Mouse (Mus musculus) ovary, postnatal 14 days (tissue): ENCODE data around the gene Snx32.

Experiments used
- DNase-seq: peaks from one replicate; pipeline ENCODE4 v3.0.0; 2022; ENCODE audit warnings: low spot score

Gene Snx32

DNA sequence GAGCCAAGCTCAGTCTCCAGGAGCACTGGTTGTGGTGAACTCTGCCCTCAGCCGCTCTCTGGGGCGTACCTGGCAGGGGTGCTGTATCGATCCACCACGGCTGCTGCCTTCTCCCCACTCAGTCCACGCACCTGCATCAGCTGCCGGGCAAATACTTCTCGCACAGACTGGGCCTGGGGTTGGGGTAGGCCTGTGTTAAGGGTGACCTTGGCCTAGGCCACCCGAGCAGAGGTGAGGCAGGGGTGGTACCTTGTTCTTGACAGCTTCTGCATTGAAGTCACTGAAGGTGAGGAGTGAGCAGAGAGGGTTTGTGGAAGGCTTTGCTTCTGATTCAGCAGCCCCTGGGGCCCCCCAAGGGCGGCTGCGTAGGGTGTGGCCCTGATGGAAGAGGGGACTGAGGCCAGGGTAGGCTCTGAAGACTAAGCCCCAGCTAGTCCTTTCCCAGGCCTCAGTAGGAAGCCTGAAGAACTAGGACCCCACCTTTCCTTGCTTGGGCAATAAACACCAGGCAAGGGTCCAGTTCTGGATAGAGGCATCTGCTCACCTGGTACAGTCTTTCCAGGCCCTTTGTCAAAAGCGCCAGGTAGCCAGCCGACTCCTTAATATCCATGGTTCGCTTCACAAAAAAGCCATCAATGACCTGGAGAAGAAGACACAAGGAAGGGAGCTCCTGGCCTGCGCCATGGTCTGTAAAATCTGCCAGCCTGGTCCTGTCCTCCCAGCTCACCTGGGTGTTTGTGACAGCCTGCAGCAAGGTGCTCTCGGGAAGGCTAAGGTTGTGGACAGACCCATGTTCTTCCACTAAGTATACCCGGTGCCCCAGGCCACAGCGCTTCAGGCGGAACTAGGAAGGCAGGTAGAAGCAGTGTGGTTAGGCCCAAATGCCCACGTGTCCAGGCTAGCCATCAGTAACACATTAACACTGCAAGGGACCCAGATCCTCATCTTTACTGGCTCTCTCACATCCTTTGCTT is 26.7 kb downstream of the Snx32 start:
- no peak for DNase-seq

DNA sequence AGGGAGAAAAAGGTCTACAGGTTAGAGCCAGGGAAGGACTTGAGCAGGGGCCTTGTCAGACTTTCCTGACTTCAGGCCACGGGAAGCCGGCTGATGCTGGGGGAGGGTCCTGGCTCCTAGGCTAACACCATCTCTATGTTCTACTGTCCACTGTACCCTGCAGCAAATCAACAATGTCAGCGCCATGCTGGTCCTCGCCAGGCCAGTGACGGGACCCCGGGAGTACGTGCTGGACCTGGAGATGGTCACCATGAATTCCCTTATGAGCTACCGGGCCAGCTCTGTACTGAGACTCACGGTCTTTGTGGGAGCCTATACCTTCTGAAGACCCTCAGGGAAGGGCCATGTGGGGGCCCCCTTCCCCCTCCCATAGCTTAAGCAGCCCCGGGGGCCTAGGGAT is 28.9 kb downstream of the Snx32 start:
- no peak for DNase-seq

DNA sequence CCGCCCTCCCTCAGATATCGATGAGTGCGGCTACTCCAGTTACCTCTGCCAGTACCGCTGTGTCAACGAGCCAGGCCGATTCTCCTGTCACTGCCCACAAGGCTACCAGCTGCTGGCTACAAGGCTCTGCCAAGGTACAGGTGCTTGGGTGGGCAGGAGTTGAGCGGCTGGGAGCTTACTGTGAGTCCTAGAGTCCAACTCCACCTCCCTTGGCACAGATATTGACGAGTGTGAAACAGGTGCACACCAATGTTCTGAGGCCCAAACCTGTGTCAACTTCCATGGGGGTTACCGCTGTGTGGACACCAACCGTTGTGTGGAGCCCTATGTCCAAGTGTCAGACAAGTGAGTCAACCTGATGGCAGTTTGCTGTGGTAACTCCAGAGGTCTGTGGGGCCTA is 30.3 kb downstream of the Snx32 start:
- no peak for DNase-seq

DNA sequence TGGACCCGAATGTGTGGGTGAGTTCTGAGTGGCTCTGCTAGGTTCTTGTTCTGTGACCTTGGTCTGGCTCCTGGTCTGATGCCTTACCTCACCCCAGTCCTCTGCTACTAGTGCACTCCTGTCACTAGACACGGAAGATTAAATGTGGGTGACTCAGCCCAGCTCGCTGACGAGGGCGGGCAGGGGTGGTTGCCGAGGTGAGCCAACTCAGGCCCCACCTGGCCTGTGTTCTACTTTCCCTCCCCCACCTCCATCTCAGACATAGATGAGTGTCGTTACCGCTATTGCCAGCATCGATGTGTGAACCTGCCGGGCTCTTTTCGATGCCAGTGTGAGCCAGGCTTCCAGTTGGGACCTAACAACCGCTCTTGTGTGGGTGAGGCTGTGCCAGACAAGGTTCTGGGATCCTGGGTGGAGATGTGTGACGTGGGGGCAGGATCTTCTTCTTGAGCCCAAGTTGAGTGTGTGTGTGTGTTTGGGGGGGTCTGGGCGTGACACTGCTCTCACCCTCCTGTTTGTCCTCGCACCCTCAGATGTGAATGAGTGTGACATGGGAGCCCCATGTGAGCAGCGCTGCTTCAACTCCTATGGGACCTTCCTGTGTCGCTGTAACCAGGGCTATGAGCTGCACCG is 32.6 kb downstream of the Snx32 start:
- DNase-seq: no peak

DNA sequence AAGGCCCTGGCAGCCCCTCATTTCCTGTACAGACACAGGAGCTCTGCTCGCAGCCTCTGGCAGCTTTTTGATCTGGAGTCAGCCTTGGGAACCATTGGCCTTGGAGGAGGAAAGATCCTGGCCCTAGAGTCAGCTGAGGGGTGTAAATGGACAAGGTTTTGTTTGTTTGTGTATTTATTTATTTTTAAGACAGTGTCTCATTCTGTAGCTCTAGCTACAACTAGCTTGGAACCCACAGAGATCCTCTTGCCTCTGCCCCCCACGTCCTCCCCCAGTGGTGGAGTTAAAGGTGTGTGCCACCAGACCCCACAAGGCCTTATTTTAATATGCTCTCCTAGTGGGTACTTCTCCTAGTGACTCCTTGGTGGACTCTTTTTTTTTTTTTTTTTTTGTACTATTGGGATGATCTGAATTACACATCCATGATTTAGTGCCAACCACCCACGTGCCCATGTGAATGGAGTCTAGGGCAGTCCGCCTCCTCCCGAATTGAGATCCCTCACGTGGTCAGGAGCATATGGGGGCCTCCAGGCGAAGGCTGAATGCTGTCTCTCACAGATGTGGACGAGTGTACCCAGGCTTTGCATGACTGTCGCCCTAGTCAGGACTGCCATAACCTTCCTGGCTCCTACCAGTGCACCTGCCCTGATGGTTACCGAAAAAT is 33.2 kb downstream of the Snx32 start:
- DNase-seq: no peak

DNA sequence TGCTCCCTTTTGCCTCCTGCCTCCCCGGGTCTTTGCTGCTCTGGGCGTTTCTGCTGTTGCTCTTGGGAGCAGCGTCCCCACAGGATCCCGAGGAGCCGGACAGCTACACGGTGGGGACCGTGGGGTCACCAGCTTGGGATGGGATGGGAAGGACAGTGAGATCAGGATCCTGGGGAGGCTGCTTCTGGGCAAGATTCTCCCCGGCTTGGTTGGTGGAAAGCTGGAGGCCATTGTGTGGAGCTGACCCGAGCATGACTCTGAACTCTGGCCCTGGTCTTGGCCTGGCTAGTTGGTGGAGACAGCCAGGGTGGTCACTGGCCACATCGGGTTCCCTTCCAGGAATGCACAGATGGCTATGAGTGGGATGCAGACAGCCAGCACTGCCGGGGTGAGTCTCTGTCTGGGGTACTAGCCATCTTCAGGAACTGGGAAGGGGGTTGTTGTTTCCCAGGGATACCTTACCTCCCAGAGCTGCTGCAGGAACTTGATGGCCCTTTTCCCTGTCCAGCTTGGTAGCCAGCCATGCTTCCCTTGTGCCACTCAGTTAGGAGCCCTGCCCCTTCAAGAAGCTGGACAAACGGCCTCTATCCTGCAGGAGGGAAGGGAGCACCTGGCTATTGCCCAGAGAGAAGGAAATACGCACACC is 35.1 kb downstream of the Snx32 start:
- DNase-seq: no peak

DNA sequence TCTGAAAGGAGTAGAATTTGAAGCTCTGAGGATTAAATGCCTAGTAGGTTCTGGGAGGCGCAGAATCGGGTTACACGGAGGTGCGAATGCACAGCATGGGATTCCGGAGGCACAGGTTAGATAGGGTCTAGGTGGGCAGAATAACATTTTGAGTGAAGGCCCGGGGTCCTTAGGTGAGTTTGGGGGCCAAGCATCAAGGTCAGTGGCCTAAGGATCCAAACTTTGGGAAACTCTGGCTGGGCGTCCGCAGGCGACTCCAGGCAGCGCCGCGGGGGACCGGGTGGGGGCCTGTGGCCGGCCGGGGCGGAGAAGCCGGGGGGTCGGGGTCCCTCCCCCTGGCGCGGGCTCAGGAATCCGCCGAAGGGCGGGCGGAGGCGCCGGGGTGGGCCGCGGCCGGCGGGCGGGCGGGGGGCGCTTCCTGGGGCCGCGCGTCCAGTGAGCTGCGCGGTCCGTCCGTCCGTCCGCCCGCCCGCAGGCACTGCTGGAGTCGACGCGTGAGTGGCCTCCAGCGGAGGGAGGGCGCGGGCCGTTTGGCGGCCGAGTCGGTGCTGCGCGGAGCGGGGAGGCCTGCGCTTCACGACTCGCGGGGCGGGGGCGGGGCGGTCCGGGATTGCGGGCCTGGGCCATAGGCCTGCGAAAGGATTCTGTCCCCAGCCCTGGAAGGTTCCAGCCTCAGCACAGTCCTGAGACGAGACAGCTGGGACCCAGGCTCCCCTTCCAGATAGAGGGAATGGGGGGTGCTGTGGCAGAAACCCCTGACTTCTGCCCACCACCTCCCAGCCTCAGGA is 35.9 kb downstream of the Snx32 start:
- peak; percentile 44 for DNase-seq

DNA sequence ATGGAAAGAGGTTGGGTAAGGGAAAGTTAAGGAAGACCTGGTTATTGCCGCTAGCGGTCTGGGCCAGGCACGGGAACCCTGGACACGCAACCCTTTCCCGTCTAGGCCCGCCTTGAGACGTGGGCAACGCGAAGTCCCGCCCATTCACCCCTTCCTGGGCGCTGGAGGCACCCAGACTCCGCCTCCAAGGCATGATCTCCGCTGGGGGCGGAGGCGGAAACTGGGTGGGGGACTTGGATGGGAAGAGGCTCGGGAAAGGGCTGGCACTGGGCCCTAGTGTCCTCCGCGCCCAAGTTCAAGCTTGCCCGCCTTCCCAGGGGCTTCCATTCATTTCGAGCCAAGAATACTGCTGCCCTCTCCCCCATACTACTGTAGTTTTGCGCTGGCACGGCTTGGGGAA is 36.6 kb downstream of the Snx32 start, which contains the start of gene Efemp2:
Gene Efemp2 (plus strand): TSS at position 235 of the 400 bp plus-strand sequence.
- DNase-seq: peak; percentile 61

DNA sequence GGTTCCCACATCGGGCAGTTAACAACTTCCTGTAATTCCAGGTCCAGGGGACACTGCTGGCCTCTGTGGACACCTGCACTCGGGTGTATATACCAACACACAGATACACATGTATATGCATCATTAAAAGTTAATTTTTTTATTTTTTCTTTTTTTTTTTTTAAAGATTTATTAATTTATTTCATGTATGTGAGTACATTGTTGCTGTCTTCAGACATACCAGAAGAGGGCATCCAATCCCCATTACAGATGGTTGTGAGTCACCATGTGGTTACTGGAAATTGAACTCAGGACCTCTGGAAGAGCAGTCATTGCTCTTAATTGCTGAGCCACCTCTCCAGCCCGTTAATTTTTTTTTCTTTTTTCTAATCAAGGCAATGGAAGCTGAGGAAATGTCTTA is 37.5 kb downstream of the Snx32 start:
- DNase-seq: no peak

DNA sequence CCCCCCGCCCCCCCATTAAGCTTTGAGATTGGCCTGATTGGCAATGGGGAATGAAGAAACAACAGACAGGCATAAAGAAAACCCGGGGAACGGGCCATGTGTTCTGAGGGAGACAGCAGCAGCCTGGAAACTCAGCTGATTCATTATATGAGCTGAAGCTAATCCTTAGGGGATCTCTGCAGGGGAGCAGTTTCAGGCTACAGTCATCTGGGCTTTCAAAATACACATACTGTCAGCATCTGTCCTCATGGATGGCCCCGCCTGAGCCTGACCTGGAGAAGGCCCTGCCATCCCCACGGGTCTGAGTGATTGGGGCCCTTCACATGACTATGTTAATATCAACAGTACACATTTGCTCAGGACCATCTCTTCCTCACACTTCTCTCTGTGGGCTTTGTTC is 38.5 kb downstream of the Snx32 start:
- no peak for DNase-seq

DNA sequence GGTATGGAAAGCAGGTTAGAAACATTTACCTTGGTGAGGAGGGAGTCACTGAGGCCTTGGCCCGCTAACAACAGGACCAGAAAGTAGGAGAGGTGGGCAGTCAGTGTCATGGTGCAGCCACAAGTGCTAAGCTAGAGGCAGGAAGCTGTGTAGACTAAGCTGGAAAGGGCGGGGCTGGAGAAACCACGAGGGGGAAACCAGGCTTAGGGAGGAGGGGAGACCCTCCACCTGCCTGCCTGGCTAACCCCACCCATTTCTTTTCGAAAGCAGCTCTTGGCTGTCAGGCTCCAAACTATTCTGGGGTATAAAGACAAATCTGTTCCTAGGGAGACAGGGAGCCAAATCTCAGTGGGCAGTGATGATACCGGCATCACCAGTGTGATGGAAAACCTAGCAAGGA is 42.0 kb downstream of the Snx32 start, which contains the start of gene Ctsw:
Gene Ctsw (minus strand): TSS at position 134 of the 400 bp plus-strand sequence.
- no peak for DNase-seq

DNA sequence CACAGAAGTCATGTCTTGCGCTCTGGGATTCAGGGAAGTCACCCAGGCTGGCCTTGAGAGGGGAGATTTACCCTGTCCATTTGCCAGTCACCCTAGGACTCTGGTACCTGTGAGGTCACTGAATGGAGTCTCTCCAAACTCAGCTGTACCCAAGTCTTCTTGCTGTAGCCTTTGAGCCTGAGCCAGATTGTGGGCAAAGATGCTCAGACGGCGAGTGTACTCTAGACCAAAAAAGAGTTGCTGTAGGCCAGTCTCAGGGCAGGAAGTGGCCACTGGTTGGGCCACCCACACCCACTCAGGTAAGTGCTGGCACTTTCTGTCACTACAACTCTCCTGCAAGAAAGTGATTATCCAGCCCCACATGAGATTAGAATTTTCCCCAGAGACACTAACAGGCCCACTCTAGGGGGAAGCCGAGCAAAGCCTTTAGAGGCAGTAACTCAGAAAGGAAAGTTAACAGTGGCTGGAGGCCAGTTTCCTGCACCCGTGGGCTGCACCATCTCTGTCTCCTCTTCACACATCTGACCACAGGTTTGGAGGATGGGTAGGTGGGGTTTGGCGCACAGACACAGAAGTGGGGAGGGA is 43.3 kb downstream of the Snx32 start:
- DNase-seq: no peak

DNA sequence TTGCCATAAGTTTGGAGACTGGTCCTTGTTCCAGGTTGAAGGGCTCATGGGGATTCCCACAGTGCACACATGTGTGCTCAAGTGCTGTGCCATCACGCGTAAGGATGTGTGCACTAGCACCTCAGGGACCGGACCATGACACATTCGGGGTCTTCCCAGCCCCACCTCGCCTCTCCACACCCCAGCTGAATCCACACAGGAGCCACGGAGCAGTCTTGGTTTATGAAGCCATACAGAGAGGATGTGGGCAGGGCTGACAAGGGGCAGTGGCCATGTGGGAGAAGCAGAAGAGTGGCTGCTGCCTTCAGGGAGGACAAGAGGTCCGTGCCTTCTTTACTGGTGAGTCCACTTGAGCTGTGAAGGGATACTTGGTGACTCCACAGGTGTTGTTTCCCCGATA is 45.3 kb downstream of the Snx32 start:
- no peak for DNase-seq

DNA sequence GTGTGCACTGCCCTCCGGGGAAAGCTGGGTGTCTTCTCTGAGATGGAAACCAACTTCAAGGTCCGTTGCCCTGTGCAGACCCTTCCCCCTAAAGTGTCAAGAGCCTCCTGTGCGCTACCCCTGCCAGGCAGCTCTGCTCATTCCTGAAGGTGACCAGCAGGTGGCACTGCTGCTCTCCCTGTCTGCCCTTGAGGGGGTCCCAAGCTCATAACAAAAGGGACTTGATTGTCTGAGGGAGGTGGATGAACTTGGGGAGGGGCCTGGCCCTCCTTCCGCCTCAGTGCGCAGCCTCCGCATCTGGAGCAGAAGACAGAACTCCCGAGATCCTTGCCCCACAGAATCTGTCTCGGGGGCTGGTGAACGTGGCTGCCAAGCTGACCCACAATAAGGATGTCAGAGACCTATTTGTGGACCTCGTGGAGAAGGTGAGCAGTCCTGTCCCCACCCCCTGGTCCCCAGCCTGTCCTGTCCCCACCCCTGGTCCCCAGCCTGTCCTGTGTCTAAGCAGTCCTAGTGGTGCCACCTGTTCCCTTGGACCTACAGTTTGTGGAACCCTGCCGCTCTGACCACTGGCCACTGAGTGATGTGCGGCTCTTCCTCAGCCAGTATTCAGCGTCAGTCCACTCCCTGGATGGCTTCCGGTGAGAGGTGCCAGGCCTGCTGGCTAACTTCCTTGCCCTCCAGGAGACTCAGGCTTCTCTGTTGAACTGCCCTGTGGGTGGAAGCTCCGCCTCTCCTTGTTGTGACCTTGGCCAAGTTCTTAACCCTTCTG is 46.4 kb downstream of the Snx32 start:
- peak; percentile 50 for DNase-seq

DNA sequence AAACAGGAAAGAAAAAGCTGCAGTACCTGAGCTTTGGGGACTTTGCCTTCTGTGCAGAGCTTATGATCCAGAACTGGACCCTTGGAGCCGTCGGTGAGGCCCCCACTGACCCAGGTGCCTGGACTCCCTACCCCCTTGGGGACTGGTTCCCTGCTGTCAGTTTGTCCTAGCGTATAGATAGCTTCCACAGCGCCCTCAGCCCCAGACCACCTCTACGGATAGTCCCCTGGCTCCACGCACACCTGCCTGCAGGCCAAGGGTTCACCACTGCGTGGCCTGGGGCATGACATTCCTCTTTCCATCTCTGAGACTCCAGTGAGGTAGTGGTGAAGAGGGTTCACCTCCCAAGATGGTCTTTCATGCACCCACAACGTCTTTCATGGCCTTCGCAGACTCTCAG is 47.1 kb downstream of the Snx32 start:
- no peak for DNase-seq

DNA sequence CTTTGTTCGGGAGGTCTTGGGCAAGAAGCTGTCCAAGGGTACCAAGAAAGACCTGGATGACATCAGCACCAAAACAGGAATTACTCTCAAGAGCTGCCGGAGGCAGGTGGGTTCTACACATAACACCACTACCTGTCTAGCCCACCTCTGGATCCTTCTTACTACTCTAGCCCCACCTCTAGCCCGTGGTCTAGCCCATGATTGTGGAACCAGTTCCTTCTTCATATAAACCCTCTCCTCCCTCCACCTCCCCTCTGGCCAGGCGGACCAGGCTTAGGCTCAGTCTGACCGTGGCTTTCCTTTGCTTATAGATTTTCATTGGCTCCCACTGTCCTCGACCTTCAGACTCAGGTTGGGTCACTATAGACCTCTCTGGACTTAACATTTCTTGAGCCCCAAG is 48.9 kb downstream of the Snx32 start:
- DNase-seq: peak; percentile 0

DNA sequence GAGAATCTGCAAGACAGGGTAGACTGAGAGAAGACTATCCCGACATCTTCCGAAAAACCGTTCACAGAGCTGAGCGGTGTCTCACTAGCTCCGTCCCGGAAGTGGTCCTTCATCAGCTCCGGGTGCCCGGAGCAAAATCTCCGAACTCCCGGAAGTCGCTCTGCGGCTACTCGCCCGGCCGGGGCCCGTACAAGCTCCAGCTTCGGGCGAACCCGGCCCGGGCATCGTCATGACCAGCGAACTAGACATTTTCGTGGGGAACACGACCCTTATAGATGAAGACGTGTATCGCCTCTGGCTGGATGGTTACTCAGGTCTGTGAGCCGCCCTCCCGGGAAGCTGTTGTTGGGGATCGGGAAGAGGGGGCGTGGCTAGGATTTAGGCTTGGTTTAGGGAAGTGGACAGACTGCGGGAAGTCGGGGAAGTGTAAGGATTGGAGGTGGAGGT is 49.9 kb downstream of the Snx32 start, which contains the start of gene Fibp:
Gene Fibp (plus strand): TSS at position 151 of the 447 bp plus-strand sequence.
- DNase-seq: peak; percentile 87

DNA sequence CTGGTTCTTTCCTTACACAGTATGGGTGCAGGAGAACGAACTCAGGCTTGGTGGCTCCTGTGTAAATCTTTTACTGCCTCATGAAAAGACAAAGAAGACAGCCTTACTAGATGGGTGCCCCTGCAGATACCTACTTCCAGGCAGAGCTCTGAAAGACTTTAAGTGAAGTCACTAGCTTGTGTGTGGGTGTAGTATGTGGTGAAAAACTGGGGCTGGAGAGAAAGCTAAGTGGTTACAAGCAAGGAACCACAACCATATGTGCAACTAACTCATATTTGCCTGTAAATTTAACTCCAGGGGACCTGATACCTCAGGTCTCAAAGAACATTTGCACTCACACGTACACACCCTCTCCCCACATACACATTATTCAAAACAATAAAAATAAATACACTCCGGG is 50.4 kb downstream of the Snx32 start:
- no peak for DNase-seq

DNA sequence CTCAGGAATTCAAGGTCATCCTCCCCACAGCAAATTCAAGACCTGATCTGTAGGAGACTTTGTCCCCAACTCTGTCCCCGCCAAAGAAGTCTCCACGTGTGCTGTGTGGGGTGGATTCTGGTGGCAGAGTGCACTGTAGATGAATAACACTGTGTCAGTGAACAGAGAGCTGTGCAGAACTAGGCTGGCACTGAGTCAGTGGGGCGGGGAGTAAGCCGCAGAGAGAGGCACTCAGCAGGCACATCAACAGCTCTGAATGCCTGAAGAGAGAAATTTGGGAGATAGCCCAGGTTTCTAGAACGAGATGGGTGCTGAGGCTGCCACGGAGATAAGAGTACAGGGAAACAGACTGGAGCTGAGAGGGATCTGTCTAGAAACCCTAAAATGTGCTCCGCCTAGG is 51.3 kb downstream of the Snx32 start:
- DNase-seq: no peak
